Mouse (Mus musculus) heart, embryonic 12.5 days (tissue): ENCODE results near the gene Fam189a2. TPM values are rescaled to one million over a fixed set of nuclear protein-coding genes. Genes with fewer than 3 reads are reported as not detected.

Experiments
- ATAC-seq: fragments of 200-750 bp; cut with Nextera tagmentation; 2 replicates; pipeline ENCODE4 v1.8.0; 2017; ENCODE audit warnings: moderate TSS enrichment, moderate library complexity; ENCODE audit not compliant: insufficient number of reproducible peaks, low FRiP score
- H3K27ac ChIP-seq: fragments of 300-500 bp; sonication (generic); 2 replicates; pipeline ENCODE4 v1.5.1; 2016; ENCODE audit warnings: mild to moderate bottlenecking, moderate library complexity; ENCODE audit not compliant: poor library complexity, severe bottlenecking
- H3K27me3 ChIP-seq: fragments of 300-500 bp; sonication (generic); replicated peaks from 2 replicates; pipeline ENCODE4 v1.6.1; 2016; ENCODE audit warnings: mild to moderate bottlenecking, moderate library complexity
- H3K36me3 ChIP-seq: fragments of 300-500 bp; sonication (generic); 2 replicates; pipeline ENCODE4 v1.6.1; 2016; ENCODE audit warnings: mild to moderate bottlenecking, moderate library complexity
- H3K4me1 ChIP-seq: fragments of 300-500 bp; sonication (generic); replicated peaks from 2 replicates; pipeline ENCODE4 v1.6.1; 2016; ENCODE audit warnings: mild to moderate bottlenecking
- H3K4me2 ChIP-seq: fragments of 300-500 bp; sonication (generic); 2 replicates; pipeline ENCODE4 v1.6.1; 2016; ENCODE audit warnings: mild to moderate bottlenecking, moderate library complexity
- H3K4me3 ChIP-seq: fragments of 300-500 bp; sonication (generic); 2 replicates; pipeline ENCODE4 v1.5.1; 2016; ENCODE audit warnings: mild to moderate bottlenecking
- H3K9ac ChIP-seq: fragments of 300-500 bp; sonication (generic); 2 replicates; pipeline ENCODE4 v1.6.1; 2016; ENCODE audit warnings: mild to moderate bottlenecking, moderate library complexity
- H3K9me3 ChIP-seq: fragments of 300-500 bp; sonication (generic); replicated peaks from 2 replicates; pipeline ENCODE4 v1.6.1; 2016; ENCODE audit warnings: mild to moderate bottlenecking, moderate library complexity
- WGBS: fragments of 180-500 bp; shearing (Covaris S2); methylation state at CpG from one replicate; pipeline ENCODE4 v1.1.7; 2016; 5-methylcytosine and 5-hydroxymethylcytosine counted together
- polyA plus RNA-seq: library from polyadenylated mRNA; unstranded; fragments of >200 nt; fragmentation: Nextera tagmentation; extraction: Ambion mirVana; gene quantifications from 2 replicates; pipeline ENCODE4 v1.2.1, GENCODE M21; 2016

Gene Fam189a2
- polyA plus RNA-seq = 4.6 and 4.8 TPM in 2 replicates

DNA sequence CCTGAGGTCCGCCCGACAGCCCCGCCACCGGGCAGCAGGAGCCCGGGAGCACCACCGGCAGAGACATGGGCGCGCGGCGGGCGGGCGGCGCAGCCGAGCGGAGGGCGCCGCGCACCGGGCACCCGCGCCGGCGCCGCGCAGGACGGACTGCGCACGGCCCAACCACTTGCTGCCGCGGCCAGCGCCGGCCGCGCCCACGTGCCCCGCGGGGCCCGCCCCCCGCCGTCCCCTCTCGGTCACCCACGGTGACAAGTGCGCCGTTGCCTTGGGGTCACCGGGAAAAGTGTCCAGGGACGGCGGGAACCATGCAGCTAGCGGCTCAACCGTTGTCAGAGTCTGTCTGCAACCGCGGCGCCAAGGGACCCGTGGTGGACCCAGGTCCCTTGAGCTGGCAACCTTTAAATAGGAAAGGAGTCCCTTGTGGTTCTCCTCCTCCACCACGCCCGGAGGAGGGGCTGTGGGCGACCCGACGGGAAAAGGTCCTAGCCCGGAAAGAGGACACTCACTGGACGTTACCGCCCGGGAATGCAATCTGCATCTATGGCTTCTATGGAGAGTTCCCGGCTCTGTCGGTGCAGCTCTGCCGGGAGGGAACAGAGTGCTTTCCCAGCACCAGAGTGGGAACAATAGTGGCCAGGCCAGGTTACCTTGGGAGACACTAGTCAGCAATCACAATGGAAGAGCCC lies at the start of gene Fam189a2:
Gene Fam189a2, minus strand, starts transcription at position 149 of the 686 bp plus-strand sequence.
- Histone ChIP-seq H3K27me3 (0 out of 2 replicates have a peak, but pooled peaks cover 2% of the 10 kb centered on the region), H3K4me2 (peak within 1 kb of the TSS; percentile 67), H3K4me3 (peak within 1 kb of the TSS; percentile 76), H3K9ac (peak within 1 kb of the TSS; percentile 92), H3K4me1 (peaks cover 20% of the 10 kb centered on the region), H3K36me3 (no peaks in the 10 kb centered on the region), H3K27ac (peak within 1 kb of the TSS; percentile 90), H3K9me3 (peaks cover 3% of the 10 kb centered on the region; the same call in 1 of the 2 replicates)
- 4% methylated on average over 65 of the region's 65 CpGs for WGBS
- ATAC-seq = peak; percentile 86

DNA sequence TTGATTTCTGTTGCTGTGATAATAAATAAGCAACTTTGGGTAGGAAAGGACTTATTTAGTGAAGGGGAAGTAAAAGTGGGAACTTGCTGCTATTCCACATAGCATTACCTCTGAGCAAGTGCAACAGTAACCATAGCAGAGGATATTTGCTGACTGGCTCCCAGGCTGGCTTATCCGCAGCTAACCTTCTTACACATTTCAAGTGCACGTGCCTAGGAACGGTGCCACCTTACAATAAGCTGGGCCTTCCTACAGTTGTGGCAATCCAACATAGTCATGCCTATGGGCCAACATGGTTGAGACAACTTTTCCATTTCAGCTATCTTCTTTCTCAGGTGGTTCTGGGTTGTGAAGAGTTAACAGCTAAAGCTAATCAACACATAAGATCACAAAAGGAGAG lies 46.8 kb upstream of the Fam189a2 start:
- H3K4me1 ChIP-seq = peaks cover 26% of the 10 kb centered on the region
- no peak overlapping the region for H3K9ac ChIP-seq
- H3K4me2 ChIP-seq = no peak overlapping the region
- H3K27me3 ChIP-seq = no peaks in the 10 kb centered on the region
- H3K36me3 ChIP-seq = no peaks in the 10 kb centered on the region
- H3K27ac ChIP-seq = no peak overlapping the region
- no peak overlapping the region for H3K4me3 ChIP-seq
- WGBS = 91% methylated on average over 3 of the region's 3 CpGs
- no peak for ATAC-seq
- peaks cover 5% of the 10 kb centered on the region; the same call in 1 of the 2 replicates for H3K9me3 ChIP-seq

DNA sequence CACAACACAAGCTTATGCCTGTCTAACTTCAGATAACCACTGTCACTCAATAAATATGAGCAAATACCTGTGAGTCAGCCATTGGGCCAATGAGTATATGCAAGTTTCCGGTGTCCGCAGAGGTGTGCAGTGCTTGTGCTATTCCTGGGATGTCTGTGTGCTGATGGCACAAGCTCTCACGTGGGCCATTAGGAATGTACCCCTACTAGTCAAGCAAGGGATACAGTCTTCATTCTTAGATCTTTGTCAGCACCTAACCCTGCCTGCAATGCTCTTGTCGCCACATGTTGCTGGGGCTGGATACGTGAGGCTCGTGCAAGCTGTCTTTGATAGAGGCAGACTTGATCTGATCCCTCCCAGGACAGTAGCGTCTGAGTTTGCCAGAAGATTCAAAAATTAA lies 45.7 kb upstream of the Fam189a2 start:
- peaks cover 26% of the 10 kb centered on the region for H3K4me1 ChIP-seq
- no peak overlapping the region for H3K27ac ChIP-seq
- no peak for ATAC-seq
- H3K4me2 ChIP-seq = no peak overlapping the region
- 67% methylated on average over 7 of the region's 7 CpGs for WGBS
- H3K36me3 ChIP-seq = no peaks in the 10 kb centered on the region
- no peaks in the 10 kb centered on the region for H3K27me3 ChIP-seq
- H3K4me3 ChIP-seq = no peak overlapping the region
- H3K9ac ChIP-seq = no peak overlapping the region
- peaks cover 5% of the 10 kb centered on the region; the same call in 1 of the 2 replicates for H3K9me3 ChIP-seq

DNA sequence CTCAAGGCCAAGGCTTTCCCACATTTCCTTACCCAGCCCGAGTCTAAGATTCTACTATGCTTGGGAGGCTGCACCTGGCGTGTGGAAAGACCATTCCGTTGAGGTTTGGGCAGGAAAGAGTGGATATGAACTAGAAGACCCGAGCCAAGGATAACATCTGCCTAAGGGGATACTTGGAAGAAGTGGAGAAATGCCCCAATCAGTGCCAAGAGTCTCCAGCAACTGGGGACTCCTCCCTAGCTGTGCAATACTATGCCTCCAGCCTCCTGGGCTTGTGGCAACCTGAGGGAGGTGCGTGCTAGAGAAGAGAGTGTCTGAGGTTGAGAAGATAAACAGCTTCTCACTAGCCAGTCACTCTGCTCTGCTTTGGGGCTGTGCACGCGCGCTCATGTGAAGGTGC lies 45.1 kb upstream of the Fam189a2 start:
- Histone ChIP-seq H3K4me2 (no peak overlapping the region), H3K27me3 (no peaks in the 10 kb centered on the region), H3K4me3 (no peak overlapping the region), H3K4me1 (peaks cover 21% of the 10 kb centered on the region), H3K9ac (no peak overlapping the region), H3K9me3 (peaks cover 5% of the 10 kb centered on the region; the same call in 1 of the 2 replicates), H3K36me3 (no peaks in the 10 kb centered on the region), H3K27ac (no peak overlapping the region)
- 80% methylated on average over 8 of the region's 8 CpGs for WGBS
- no peak for ATAC-seq

DNA sequence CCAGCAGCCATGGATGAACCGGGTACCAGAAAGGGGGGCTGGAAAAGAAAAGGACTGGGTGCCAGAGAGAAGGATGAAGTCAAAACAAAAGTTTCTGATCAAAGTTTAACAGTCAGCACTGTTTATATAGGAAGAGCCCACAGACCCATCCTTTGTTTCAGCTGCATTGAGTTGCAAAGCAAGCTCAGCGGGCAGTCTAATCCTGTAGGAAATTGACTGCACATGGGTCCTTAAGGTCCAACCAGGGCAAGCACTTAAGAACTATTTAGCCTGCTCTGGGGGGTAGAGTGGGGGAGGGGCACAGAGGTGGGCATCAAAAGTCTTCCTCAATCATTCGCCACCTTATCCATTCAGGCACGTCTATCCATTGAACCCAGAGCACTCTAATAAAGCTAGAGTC lies 42.3 kb upstream of the Fam189a2 start:
- peaks cover 5% of the 10 kb centered on the region; the same call in 1 of the 2 replicates for H3K9me3 ChIP-seq
- no peak overlapping the region for H3K4me3 ChIP-seq
- H3K36me3 ChIP-seq = no peaks in the 10 kb centered on the region
- ATAC-seq = no peak
- 65% methylated on average over 4 of the region's 4 CpGs for WGBS
- no peaks in the 10 kb centered on the region for H3K27me3 ChIP-seq
- no peak overlapping the region for H3K27ac ChIP-seq
- H3K4me1 ChIP-seq = peaks cover 8% of the 10 kb centered on the region
- H3K4me2 ChIP-seq = no peak overlapping the region
- no peak overlapping the region for H3K9ac ChIP-seq

DNA sequence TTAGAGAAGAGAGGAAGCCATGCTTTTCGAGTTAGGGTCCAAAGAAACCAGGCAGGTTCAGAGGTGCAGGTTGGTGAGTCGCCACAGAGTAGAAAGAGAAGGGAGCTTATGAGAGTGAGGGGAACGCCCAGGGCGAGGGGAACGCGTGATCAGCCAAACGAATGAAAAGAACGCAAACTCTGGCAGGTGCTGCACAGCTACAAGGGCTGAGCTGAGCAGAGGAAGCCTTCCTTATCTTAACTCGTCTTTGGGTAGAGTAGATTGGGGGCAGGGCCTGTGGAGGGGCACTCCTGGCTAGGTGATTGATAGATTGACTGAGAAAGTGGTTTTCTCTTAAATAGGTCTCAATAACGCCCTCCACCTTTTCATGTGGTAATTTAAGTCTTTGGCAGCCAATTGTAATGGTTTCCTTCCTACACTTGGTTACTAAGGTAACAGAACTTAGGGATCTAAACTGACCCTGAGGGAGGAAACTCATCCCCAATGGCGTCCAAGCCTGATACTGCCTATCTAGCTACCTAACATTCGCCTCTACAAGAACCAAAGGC lies 33.6 kb upstream of the Fam189a2 start:
- no peaks in the 10 kb centered on the region for H3K9me3 ChIP-seq
- no peak overlapping the region for H3K4me2 ChIP-seq
- peaks cover 3% of the 10 kb centered on the region; the same call in 1 of the 2 replicates for H3K4me1 ChIP-seq
- no peak for ATAC-seq
- H3K4me3 ChIP-seq = no peak overlapping the region
- no peaks in the 10 kb centered on the region for H3K36me3 ChIP-seq
- WGBS = 53% methylated on average over 12 of the region's 12 CpGs
- no peak overlapping the region for H3K27ac ChIP-seq
- H3K27me3 ChIP-seq = no peaks in the 10 kb centered on the region
- no peak overlapping the region for H3K9ac ChIP-seq

DNA sequence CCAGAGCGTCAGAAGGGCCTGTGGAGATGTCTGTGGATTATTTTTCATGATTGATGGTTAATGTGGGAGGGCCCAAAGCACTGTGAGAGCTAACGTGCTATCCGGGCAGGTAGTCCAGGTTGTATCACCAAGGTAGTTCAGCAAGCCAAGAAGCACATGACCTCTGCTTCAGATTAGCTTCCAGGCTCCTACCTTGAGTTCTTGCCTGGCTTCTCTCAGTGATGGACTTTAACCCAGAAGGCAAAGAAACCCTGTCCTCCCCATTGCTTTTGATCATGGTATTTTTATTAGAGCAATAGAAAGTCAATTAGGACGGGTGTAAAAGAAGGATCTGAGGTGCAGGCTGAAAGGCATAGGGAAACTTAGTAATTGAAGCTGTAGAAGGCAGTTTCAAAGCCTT lies 32.8 kb upstream of the Fam189a2 start:
- no peaks in the 10 kb centered on the region for H3K27me3 ChIP-seq
- 78% methylated on average over 4 of the region's 4 CpGs for WGBS
- no peak overlapping the region for H3K27ac ChIP-seq
- no peak for ATAC-seq
- H3K4me2 ChIP-seq = no peak overlapping the region
- no peak overlapping the region for H3K9ac ChIP-seq
- no peaks in the 10 kb centered on the region for H3K36me3 ChIP-seq
- H3K4me1 ChIP-seq = peaks cover 8% of the 10 kb centered on the region
- H3K9me3 ChIP-seq = no peaks in the 10 kb centered on the region
- H3K4me3 ChIP-seq = no peak overlapping the region

DNA sequence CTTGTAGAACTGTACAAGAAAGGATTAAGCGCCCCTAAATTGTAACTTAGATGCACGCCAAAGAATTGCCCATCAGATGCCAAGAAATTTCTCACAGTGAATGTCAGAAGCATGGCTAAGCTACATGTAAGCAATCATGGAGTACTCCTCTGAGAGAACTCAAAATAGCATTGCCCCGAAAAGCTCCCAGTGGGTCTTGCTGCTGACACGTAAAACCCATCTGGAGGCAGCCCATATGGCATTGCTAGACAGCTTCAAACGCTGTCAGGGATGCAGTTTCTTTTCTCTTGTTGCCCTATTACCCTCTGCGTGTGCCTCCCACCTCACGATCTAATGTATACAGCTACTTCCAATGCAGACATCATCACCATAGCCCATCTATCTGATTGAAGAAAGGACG lies 28.0 kb upstream of the Fam189a2 start:
- no peak overlapping the region for H3K4me3 ChIP-seq
- H3K27ac ChIP-seq = peak overlapping the region; percentile 44; the same call in 1 of the 2 replicates
- H3K9me3 ChIP-seq = peaks cover 5% of the 10 kb centered on the region; the same call in 1 of the 2 replicates
- ATAC-seq = no peak
- no peak overlapping the region for H3K4me2 ChIP-seq
- H3K36me3 ChIP-seq = no peaks in the 10 kb centered on the region
- peaks cover 21% of the 10 kb centered on the region for H3K4me1 ChIP-seq
- H3K9ac ChIP-seq = no peak overlapping the region
- no peaks in the 10 kb centered on the region for H3K27me3 ChIP-seq
- 65% methylated on average over 8 of the region's 8 CpGs for WGBS

DNA sequence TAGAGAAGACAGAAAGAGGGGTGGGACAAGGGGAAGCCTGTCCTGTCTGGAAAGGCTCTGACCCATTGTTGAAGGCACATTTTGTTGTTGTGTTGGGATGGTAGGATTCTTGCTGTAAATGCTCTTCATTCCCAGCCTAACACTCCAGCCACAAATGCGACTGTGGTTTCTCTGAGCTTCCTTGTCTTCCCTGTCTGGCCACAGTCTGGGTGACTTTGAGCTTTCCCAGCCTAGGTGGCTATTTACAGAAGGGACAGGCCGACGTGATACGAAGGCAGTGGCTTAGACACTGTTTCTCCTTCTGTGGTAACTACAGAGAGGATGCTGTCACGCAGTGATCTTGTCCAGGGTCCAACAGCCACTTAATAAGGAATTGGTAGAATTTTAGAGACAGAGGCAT lies 27.2 kb upstream of the Fam189a2 start:
- Histone ChIP-seq H3K9me3 (peaks cover 5% of the 10 kb centered on the region; the same call in 1 of the 2 replicates), H3K4me1 (peaks cover 27% of the 10 kb centered on the region), H3K27ac (peak overlapping the region; percentile 87), H3K4me3 (no peak overlapping the region), H3K36me3 (no peaks in the 10 kb centered on the region), H3K9ac (no peak overlapping the region), H3K27me3 (no peaks in the 10 kb centered on the region), H3K4me2 (no peak overlapping the region)
- WGBS = 28% methylated on average over 5 of the region's 5 CpGs
- no peak for ATAC-seq

DNA sequence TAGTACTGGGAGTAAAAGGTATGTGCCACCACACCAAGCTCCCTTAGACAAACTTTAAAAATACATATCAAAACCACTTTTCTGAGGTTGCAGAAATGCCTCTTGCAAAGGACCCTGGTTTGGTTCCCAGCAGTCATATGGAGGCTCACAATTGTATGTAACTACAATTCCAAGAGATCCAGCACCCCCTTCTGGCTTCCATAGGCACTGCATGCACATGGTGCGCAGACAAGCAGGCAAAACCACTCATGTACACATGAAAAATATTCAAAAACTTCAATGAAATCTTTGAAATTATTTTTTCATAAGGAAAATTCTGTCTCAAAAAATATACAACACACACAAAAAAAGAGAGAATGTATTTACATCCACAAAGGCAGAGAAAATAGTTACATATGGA lies 26.1 kb upstream of the Fam189a2 start:
- Histone ChIP-seq H3K27ac (peak overlapping the region; percentile 87), H3K4me1 (peaks cover 27% of the 10 kb centered on the region), H3K27me3 (no peaks in the 10 kb centered on the region), H3K36me3 (no peaks in the 10 kb centered on the region), H3K9me3 (peaks cover 5% of the 10 kb centered on the region; the same call in 1 of the 2 replicates), H3K4me3 (no peak overlapping the region), H3K9ac (no peak overlapping the region), H3K4me2 (no peak overlapping the region)
- 93% methylated on average over 1 of the region's 1 CpGs for WGBS
- ATAC-seq = no peak

DNA sequence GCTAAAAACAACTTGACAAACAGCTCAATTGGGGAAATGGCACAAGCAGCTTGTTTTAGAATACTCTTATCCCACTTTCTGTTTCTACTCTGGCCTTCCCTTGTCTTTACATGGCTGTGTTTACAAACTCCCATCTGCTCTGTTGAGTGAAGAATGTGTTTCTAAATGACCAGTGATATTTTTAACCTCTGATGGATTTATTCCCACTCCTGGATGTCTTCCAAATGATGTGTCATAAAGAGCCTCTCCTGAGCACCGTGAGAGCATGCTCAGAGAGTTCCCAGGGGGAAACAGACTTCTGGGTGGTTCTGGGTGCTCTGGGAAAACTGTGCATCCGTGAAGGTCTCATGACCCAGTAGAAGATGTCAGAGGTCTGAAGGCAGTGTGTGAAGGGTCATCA lies 24.1 kb upstream of the Fam189a2 start:
- Histone ChIP-seq H3K9me3 (peaks cover 5% of the 10 kb centered on the region; the same call in 1 of the 2 replicates), H3K9ac (no peak overlapping the region), H3K36me3 (no peaks in the 10 kb centered on the region), H3K27me3 (no peaks in the 10 kb centered on the region), H3K4me2 (no peak overlapping the region), H3K4me3 (no peak overlapping the region), H3K27ac (peak overlapping the region; percentile 94), H3K4me1 (peaks cover 39% of the 10 kb centered on the region)
- ATAC-seq = no peak
- WGBS = 29% methylated on average over 2 of the region's 2 CpGs
